Mouse (Mus musculus): ENCODE results near the gene Vapb. TPM values are rescaled to one million over a fixed set of nuclear protein-coding genes. Genes with fewer than 3 reads are reported as not detected.
A peak's percentile ranks its signal among the peaks of the same experiment; 100 is the strongest.
"Not testable (repeated sequence)": the region's sequence is repeated elsewhere in the genome, so short reads cannot be mapped to it uniquely, and the experiment has no call there.

Vapb gene
- total RNA-seq (2021) = 100 to 1,000 TPM; 117 to 122 TPM
- long read RNA-seq, experiment 1, full-length matches to known transcripts = 9 of 14 reads
- long read RNA-seq, experiment 1, partial matches to known transcripts = 1 of 14 reads
- long read RNA-seq, experiment 1, other reads (novel, unspliced or antisense) = 4 of 14 reads
- long read RNA-seq, experiment 2, full-length matches to known transcripts = 7 of 11 reads
- long read RNA-seq, experiment 2, partial matches to known transcripts = 2 of 11 reads
- long read RNA-seq, experiment 2, other reads (novel, unspliced or antisense) = 2 of 11 reads

GRCm38 (mm10) chr2:173737222-173737989 lies at the start of gene Vapb:
Gene Vapb, plus strand, starts transcription at chr2:173737511.
- peak; percentile 100 for DNase-seq (ENCODE audit: low spot score in 2 of 2)

GRCm38 (mm10) chr2:173689835-173690234 lies 47.5 kb upstream of the Vapb start:
- DNase-seq (ENCODE audit: low spot score in 2 of 2) = no peak

GRCm38 (mm10) chr2:173691748-173692147 lies 45.6 kb upstream of the Vapb start:
- no peak for DNase-seq (ENCODE audit: low spot score in 2 of 2)

GRCm38 (mm10) chr2:173692693-173693092 lies 44.6 kb upstream of the Vapb start:
- no peak for DNase-seq (ENCODE audit: low spot score in 2 of 2)

GRCm38 (mm10) chr2:173698850-173699249 lies 38.5 kb upstream of the Vapb start:
- no peak for DNase-seq (ENCODE audit: low spot score in 2 of 2)

GRCm38 (mm10) chr2:173702096-173702866 lies 35.0 kb upstream of the Vapb start:
- no peak for DNase-seq (ENCODE audit: low spot score in 2 of 2)

GRCm38 (mm10) chr2:173702867-173703237 lies 34.5 kb upstream of the Vapb start:
- DNase-seq (ENCODE audit: low spot score in 2 of 2) = no peak

- no peak for DNase-seq (ENCODE audit: low spot score in 2 of 2)
Observed at GRCm38 (mm10) chr2:173705827-173706551, 31.3 kb upstream of the Vapb start.

- not testable (repeated sequence) for DNase-seq (ENCODE audit: low spot score in 2 of 2)
Observed at GRCm38 (mm10) chr2:173707626-173708025, 29.7 kb upstream of the Vapb start.

- no peak for DNase-seq (ENCODE audit: low spot score in 2 of 2)
Observed at GRCm38 (mm10) chr2:173710193-173710592, 27.1 kb upstream of the Vapb start.

- DNase-seq (ENCODE audit: low spot score in 2 of 2) = no peak
Observed at GRCm38 (mm10) chr2:173712656-173713055, 24.7 kb upstream of the Vapb start.

GRCm38 (mm10) chr2:173713241-173713640 lies 24.1 kb upstream of the Vapb start:
- DNase-seq (ENCODE audit: low spot score in 2 of 2) = no peak

GRCm38 (mm10) chr2:173714620-173715218 lies 22.6 kb upstream of the Vapb start:
- DNase-seq (ENCODE audit: low spot score in 2 of 2) = no peak

- DNase-seq (ENCODE audit: low spot score in 2 of 2) = no peak
Observed at GRCm38 (mm10) chr2:173716966-173717365, 20.3 kb upstream of the Vapb start.

GRCm38 (mm10) chr2:173719115-173719514 lies 18.2 kb upstream of the Vapb start, which contains the start of gene 1700010B08Rik:
Gene 1700010B08Rik, plus strand, starts transcription at chr2:173719415.
- not testable (repeated sequence) for DNase-seq (ENCODE audit: low spot score in 2 of 2)

GRCm38 (mm10) chr2:173722251-173722857 lies 15.0 kb upstream of the Vapb start:
- DNase-seq (ENCODE audit: low spot score in 2 of 2) = no peak

- DNase-seq (ENCODE audit: low spot score in 2 of 2) = no peak
Observed at GRCm38 (mm10) chr2:173724382-173724781, 12.9 kb upstream of the Vapb start.

- DNase-seq (ENCODE audit: low spot score in 2 of 2) = no peak
Observed at GRCm38 (mm10) chr2:173724940-173725807, 12.1 kb upstream of the Vapb start.

GRCm38 (mm10) chr2:173725819-173726218 lies 11.5 kb upstream of the Vapb start:
- DNase-seq (ENCODE audit: low spot score in 2 of 2) = no peak

All from gastrocnemius, postnatal 4 days (tissue).